Mouse (Mus musculus) cortical plate, adult 2 months (tissue): ENCODE data around the gene Zfhx3. TPM values are rescaled to one million over a fixed set of nuclear protein-coding genes. Genes with fewer than 3 reads are reported as not detected.
A peak's percentile ranks its signal among the peaks of the same experiment; 100 is the strongest.

Experiments
- H3K27ac ChIP-seq: fragments of 200-500 bp; 2 replicates; pipeline ENCODE4 v1.5.1; 2012; ENCODE audit warnings: low read length, control low read depth, inconsistent platforms; ENCODE audit not compliant: insufficient read depth
- H3K4me1 ChIP-seq: fragments of 200-500 bp; 2 replicates; pipeline ENCODE4 v1.6.1; 2011; ENCODE audit warnings: low read length; ENCODE audit not compliant: control insufficient read depth, insufficient read depth
- H3K4me3 ChIP-seq: fragments of 200-500 bp; 2 replicates; pipeline ENCODE4 v1.5.1; 2011; ENCODE audit warnings: mild to moderate bottlenecking, low read length, control low read depth; ENCODE audit not compliant: insufficient read depth
- CTCF ChIP-seq: fragments of 200-500 bp; IDR thresholded peaks from 2 replicates; pipeline ENCODE4 v1.5.1; 2011; ENCODE audit warnings: mild to moderate bottlenecking, control low read depth, low read length; ENCODE audit not compliant: insufficient read depth; ENCODE audit errors: extremely low read depth
- POLR2A ChIP-seq: fragments of 200-500 bp; IDR thresholded peaks from 2 replicates; pipeline ENCODE4 v1.6.1; 2011; ENCODE audit warnings: mild to moderate bottlenecking, low read length, control low read depth; ENCODE audit not compliant: insufficient read depth; ENCODE audit errors: extremely low read depth
- polyA plus RNA-seq: library from polyadenylated mRNA; depleted of rRNA; stranded (reverse); fragments of >200 nt; gene quantifications from 2 replicates; pipeline ENCODE4 v1.2.3, GENCODE M21; 2012

Gene Zfhx3
- polyA plus RNA-seq, 1 experiment: 1.3 TPM

DNA sequence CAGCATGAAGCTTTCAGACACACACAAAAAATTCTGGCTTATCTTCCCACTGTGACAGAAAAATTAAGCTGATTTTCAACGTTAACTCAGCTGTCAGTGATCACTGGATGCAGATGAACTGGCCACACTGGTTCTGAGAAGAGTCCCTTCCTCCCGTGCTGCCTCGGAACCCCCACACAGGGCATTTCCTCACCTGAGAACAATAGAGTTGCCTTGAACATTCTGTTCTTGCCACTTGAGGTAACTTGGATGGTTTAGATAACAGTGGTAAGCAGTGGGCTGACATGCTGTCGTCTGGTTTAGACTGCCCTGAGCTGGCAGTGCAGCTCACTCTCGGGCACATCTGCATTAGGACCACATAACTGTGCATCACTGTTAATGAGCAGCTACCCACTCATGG, 927.5 kb downstream of the Zfhx3 start:
- Histone ChIP-seq H3K4me1 (no peaks in the 10 kb centered on the region), H3K4me3 (no peak overlapping the region), H3K27ac (no peak overlapping the region)
- TF ChIP-seq POLR2A (no peak), CTCF (no peak)

DNA sequence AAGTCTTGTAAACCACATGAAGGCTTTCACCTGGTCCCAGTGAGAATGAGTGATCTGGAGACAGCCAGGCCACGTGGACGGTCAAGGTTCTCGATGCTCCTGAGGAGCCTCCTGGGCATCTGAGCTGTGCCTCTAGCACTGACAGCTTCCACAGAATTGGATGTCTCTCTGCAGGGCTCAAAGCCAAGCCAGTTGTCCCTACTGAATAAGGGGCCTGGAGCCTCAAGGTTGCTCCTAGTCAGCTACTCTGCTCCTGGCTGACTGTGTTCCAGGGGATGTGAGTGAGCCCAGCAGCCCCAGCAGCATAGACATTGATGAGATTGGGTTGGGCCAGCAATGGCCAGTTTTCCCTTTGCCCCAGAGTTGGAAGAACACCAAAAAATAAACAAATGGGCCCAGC, 927.9 kb downstream of the Zfhx3 start:
- no peaks in the 10 kb centered on the region for H3K4me1 ChIP-seq
- H3K27ac ChIP-seq: no peak overlapping the region
- TF ChIP-seq CTCF (no peak), POLR2A (no peak)
- no peak overlapping the region for H3K4me3 ChIP-seq

DNA sequence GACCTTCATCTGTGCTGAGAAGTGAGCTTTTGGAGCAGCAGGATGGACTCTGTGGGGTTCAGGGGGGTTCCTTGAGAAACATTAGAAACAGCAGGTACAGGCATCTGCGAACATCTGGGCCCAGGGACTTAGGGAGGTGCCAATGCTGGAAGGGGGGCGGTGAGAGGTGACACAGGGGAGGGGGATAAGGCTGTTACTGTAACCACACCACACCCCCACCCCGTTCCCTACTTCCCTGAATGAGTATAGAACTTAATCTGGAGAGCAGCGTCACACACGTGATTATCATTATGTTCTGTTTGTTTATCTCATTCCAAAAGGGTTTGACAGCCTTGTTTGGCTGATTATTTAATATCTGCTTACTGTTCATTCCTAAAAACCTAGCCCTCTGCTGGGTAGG, 933.3 kb downstream of the Zfhx3 start:
- Histone ChIP-seq H3K4me3 (no peak overlapping the region), H3K4me1 (no peaks in the 10 kb centered on the region), H3K27ac (no peak overlapping the region)
- TF ChIP-seq POLR2A (no peak), CTCF (no peak)

DNA sequence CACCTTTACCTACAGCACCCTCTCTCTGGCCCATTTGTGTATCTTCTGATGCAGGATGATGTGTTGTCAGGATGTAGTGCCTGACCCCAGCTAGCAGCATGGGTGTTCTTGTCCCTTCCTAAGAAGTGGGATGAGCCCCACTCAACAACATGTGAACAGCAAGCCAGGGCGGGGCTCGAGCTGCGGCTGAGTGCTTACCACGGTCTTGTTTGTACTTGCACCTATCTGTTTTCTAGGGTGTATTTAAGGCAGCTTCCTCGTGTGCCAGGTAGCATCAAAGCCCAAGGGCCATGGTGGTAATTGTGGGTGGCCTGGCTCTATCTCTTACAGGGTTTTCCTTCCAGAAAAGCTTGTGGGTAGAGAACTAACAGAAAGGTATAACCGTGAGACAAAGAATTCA, 937.7 kb downstream of the Zfhx3 start:
- H3K27ac ChIP-seq: no peak overlapping the region
- TF ChIP-seq POLR2A (no peak), CTCF (no peak)
- no peaks in the 10 kb centered on the region for H3K4me1 ChIP-seq
- H3K4me3 ChIP-seq: no peak overlapping the region

DNA sequence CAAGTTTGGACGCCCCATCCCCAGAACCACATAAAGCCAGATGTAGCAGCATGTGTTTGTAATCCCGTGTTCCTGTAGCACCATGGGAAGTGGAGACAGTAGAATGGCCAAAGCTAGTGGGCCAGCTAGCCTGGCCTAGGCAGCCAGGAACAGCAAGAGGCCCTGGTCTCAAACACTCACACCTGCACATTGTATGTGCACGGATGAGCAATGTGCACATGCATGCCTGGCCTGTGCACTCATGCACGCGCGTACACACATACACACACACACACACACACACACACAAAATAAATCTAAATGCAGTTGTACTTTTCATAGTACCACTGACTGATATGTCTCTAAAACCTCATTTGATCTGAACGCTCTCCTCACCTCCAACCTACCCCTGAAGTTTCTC, 938.9 kb downstream of the Zfhx3 start:
- no peak for TF ChIP-seq CTCF
- no peak for TF ChIP-seq POLR2A
- Histone ChIP-seq H3K27ac (no peak overlapping the region), H3K4me1 (no peaks in the 10 kb centered on the region), H3K4me3 (no peak overlapping the region)

DNA sequence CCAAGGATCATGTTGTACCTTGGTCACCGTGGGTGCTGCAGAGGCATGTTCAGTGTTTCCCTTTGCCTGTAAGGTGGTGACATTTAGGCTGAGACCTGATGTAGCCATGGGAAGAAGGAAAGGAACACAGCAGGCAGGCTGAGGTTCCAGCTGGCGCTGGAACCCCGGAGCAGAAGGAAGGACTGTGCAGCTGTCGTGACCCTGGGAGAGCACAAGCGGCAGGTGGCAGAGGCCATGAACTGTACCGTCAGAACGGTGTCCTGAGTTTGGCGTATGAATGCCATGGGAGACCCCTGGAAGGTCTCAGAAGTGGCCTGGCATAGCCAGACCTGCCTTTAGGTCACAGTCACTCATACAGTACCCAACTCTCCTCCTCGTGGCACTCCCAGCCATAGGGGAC, 939.6 kb downstream of the Zfhx3 start:
- Histone ChIP-seq H3K27ac (no peak overlapping the region), H3K4me3 (no peak overlapping the region), H3K4me1 (no peaks in the 10 kb centered on the region)
- TF ChIP-seq POLR2A (no peak), CTCF (no peak)

DNA sequence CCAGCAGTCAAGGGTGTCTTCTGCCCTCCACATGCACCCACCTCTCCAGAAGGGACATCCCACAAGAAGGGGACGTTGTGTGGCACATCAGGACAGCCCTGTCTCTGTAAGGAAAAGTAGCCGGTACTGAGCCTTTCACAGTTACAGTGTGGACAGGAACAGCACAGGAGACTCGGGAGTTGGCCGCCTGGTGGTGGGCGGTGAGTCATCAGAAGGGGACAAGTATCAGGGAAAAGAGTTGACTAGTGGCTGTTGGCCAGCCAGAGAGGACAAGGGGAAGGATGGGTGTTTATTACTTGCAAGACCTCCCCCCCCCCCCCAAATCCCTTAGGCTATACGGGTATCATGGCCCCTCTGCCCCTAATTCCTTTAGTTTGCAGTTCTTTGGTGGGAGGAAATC, 940.9 kb downstream of the Zfhx3 start:
- Histone ChIP-seq H3K4me3 (no peak overlapping the region), H3K4me1 (no peaks in the 10 kb centered on the region), H3K27ac (no peak overlapping the region)
- TF ChIP-seq CTCF (no peak), POLR2A (no peak)

DNA sequence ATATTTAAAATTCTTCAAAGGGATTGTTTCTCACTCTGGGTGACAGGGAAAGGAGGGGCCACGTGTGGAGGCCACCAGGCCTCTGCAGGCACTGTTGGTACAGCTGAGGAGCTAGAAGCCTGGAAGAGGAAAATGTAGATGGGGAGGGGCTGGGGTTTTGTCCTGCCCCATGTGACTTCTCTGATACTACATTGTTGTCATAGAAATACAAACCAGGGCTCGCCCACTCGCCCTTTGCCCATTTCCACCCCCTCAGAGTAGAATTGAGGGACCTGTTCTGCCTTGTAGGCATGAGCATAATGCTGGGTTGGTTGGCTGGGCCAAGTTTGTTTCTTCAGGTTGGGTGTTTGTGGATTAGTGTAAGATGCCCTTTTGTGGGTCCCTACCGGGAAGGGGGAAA, 942.5 kb downstream of the Zfhx3 start:
- H3K4me3 ChIP-seq: no peak overlapping the region
- H3K4me1 ChIP-seq: no peaks in the 10 kb centered on the region
- no peak overlapping the region for H3K27ac ChIP-seq
- TF ChIP-seq CTCF: no peak
- TF ChIP-seq POLR2A: no peak

DNA sequence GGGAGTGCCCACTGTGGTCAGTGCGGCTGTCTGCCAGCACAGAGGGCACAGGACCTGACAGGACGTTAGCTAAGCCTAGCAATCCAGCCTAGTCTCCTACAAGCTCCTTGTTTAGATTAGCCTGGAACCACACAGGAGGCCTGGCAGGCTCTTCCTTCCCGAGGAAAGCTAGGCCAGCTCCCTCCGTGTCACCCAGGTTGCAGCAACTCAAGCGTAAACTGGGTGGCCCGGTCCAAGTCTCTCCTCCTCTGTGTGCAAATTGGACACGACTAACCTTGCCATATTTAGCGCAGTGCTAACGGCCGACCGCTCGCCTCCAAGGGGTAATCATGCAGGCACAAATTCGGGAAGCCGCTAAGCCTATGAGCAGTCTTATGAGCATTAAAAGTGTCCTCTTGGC, 943.0 kb downstream of the Zfhx3 start:
- Histone ChIP-seq H3K4me1 (no peaks in the 10 kb centered on the region), H3K4me3 (no peak overlapping the region), H3K27ac (no peak overlapping the region)
- TF ChIP-seq POLR2A: no peak
- TF ChIP-seq CTCF: no peak

DNA sequence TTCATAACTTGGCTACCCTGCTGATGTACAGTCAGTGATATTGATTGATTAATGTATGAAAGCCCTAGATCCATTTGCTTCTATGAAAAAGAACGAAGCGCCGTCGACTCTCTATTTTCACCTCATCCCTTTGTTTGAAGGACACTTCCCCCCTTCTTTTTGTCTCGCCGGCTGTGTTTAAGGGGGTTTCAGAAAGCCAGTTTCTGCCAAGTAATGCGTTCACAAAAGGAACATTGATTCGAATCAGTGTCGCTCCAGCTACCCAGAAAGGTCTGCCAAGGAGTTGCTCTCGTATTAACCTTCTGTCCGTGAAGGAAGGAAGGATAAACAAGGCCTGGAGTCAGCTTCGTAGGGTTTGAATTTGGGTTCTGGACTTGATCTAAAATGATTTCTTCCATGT, 943.4 kb downstream of the Zfhx3 start:
- no peak for TF ChIP-seq POLR2A
- TF ChIP-seq CTCF: no peak
- Histone ChIP-seq H3K27ac (no peak overlapping the region), H3K4me1 (no peaks in the 10 kb centered on the region), H3K4me3 (no peak overlapping the region)

DNA sequence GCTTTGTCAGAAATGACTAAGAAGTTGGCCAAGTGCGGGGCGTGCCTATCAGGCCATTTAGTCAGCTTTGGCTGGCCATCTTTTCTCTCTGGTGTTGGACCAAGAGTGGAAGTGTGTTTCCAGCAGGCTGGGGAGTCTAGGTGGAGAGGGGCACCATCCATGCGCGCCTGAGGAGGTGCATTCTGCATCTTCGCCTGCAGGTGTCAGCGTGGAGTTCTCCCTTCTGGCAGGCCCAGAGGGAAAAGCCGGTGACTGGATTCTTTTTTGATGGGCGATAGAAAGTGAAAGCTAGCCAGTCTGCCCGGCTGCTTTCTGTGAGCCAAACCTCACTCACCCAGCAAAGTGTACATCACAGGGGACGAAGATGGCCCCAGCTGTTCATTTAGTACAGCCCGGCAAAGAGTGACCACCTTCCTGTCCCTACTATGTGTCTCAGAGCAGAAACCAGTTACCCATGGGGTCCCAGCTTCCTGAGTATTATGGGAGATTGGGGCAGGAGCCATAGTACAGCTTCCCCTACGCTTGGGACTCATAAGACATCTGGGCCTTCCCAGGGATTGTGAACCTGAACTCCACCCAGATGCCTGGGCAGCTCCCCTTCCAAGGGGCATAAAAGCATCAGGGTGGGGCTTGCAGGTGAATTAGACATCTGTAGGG, 944.3 kb downstream of the Zfhx3 start:
- no peak for TF ChIP-seq POLR2A
- TF ChIP-seq CTCF: peak; percentile 78
- Histone ChIP-seq H3K4me3 (0 out of 2 replicates have a peak overlapping the region, but pooled peaks have one; percentile 8), H3K27ac (no peak overlapping the region), H3K4me1 (no peaks in the 10 kb centered on the region)
